Mouse (Mus musculus): Measurements from ENCODE around the gene Tmed9. TPM values are rescaled to one million over a fixed set of nuclear protein-coding genes. Genes with fewer than 3 reads are reported as not detected.
"Not testable (repeated sequence)": the region's sequence is repeated elsewhere in the genome, so short reads cannot be mapped to it uniquely, and the experiment has no call there.

Gene Tmed9
- total RNA-seq, 2 experiments from 2014 or later: 61.4 to 63.3 TPM

GRCm38 (mm10) chr13:55600657-55601056, 27.1 kb downstream of the Tmed9 start:
- DNase-seq: no peak
- intact Hi-C loops (cut with DNase I): loop anchor here (5.0 kb wide), 1 partner anchor 127 kb away; the partner anchor contains the start of gene Pcbd2

DNA sequence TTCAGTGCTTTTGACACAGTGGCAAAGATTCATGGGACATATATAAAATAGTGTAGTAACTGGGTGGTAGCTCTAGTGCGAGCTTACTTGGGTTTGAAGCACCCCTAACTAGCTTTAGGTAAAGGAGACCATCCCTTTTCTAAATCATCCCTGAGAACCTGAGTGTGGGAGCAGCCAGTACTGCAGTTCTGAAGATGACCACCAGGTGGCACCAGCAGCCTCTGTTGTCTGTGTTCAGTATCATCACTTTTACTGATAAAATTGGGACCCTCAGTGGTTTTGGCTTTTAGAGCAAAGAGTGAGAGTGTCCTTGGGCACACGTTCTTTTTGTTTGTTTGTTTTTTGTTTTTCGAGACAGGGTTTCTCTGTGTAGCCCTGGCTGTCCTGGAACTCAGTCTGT, 28.1 kb downstream of the Tmed9 start:
- intact Hi-C loops (cut with DNase I): loop anchor here (5.0 kb wide), 1 partner anchor 126 kb away; the partner anchor contains the start of gene Pcbd2
- peak; percentile 73 to 75 for DNase-seq

GRCm38 (mm10) chr13:55604606-55605005, 31.1 kb downstream of the Tmed9 start:
- intact Hi-C loops (cut with DNase I): loop anchor here (2.0 to 5.0 kb wide), 2 partner anchors 36 to 123 kb away; partner anchors contain the start of gene Pcbd2
- no peak for DNase-seq

DNA sequence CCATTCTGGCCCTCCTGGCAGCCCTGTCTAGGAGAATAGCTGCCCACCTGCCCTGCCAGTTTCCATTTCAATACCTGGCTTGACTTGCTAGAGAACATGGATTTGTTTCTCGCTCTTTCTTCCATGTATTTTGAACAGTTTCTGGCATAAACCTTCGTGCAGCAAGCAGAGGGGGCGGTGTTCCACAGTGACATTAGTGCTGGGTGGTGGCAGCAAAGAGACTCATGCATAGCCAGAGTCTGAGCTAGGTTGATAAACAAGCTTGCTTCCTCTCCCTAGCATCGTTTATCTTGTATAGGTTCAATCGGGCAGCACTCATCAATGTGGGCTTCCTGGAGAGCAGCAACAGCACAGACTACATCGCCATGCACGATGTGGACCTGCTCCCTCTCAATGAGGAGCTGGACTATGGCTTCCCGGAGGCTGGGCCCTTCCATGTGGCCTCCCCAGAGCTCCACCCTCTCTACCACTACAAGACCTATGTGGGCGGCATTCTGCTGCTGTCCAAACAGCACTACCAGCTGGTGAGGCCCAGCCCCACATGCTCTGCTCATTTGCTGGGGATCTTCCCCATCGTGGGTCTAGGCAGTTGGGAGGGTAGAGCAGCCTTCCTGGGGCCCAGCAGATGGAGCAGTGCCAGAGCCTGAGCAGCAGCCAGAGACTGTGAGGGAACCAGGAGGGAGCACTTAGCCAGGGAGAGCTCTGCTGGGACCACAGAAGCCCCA, 33.5 kb downstream of the Tmed9 start:
- intact Hi-C loops (cut with DNase I): no loop called here
- DNase-seq: no peak

DNA sequence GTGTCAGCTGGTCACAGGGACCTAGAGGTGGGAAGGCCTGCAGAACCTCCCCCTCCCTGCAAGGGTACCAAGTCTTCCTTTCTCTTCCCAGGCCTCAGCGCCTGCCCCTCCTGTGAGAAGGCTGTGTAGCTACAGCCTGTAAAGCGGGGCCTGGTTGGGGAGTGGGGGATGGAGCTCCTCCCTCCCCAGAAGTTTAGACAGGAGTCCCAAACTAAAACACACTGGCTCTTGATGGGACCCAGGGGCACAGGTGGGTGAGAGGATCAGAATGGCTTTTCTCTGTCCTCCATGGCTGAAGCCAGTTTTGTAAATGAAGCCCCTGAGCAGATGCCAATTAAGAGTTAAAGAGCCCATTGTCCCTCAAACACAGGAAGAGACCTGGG, 34.1 kb downstream of the Tmed9 start:
- DNase-seq: no peak
- intact Hi-C loops (cut with DNase I): no loop called here

DNA sequence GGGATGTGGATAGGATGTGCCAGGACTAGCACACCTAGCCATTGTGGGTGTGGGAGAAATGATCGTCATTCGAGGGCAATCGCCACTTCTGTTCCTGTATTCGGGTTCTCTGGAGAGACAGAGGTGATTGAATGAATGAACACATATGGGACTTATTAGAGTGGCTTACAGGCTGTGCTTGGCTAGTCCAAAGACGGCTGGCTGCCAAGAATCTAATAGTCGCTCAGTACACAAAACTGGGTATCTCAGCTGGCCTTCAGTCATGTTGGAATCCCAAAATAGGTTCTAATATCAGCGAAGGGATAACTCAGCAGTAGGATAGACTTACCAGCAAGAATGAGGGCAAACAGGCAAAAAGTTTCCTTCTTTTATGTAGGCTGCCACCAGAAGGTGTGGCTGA, 38.5 kb downstream of the Tmed9 start:
- intact Hi-C loops (cut with DNase I): no loop called here
- no peak for DNase-seq

DNA sequence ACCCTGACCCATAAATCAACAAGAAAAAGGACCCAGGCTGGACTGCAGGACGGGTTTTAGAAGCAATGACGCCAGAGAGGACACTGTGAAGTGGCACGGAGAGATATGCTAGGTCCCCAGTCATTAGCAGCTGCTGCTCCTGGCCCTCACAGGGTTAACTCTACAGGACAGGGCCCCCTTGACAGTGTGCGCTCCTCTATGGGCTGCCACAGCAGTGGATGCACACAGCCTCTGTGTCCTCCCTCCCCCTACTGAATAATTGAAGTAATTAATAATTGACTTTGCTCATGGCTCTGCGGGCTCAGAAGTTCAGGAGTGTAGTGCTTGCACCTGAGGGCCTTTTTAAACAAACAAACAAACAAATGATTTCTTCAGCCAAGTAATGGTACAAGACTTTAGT, 39.9 kb downstream of the Tmed9 start:
- no peak for DNase-seq
- intact Hi-C loops (cut with DNase I): no loop called here

GRCm38 (mm10) chr13:55619328-55619727, 45.8 kb downstream of the Tmed9 start:
- no peak for DNase-seq
- intact Hi-C loops (cut with DNase I): no loop called here

GRCm38 (mm10) chr13:55620275-55620674, 46.7 kb downstream of the Tmed9 start:
- no peak for DNase-seq
- intact Hi-C loops (cut with DNase I): no loop called here

DNA sequence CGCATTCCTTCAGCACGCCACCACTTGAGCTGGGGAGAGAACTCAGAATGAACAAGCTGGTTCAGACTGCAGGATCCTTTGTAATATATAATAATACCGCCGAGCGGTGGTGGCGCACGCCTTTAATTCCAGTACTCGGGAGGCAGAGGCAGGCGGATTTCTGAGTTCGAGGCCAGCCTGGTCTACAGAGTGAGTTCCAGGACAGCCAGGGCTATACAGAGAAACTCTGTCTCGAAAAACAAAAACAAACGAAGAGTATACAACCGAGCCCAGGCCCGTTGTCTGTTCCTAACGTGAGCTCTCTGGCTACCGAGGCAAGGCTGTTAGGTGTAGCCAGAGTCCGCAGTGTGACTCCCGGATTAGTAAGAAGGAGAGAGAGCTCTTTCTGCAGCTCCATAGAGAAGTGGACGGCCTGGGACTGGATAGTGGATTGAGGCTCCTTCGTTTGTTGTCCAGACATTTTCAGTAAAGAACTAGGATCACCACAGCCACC, 48.7 kb downstream of the Tmed9 start:
- intact Hi-C loops (cut with DNase I): not testable (repeated sequence)

DNA sequence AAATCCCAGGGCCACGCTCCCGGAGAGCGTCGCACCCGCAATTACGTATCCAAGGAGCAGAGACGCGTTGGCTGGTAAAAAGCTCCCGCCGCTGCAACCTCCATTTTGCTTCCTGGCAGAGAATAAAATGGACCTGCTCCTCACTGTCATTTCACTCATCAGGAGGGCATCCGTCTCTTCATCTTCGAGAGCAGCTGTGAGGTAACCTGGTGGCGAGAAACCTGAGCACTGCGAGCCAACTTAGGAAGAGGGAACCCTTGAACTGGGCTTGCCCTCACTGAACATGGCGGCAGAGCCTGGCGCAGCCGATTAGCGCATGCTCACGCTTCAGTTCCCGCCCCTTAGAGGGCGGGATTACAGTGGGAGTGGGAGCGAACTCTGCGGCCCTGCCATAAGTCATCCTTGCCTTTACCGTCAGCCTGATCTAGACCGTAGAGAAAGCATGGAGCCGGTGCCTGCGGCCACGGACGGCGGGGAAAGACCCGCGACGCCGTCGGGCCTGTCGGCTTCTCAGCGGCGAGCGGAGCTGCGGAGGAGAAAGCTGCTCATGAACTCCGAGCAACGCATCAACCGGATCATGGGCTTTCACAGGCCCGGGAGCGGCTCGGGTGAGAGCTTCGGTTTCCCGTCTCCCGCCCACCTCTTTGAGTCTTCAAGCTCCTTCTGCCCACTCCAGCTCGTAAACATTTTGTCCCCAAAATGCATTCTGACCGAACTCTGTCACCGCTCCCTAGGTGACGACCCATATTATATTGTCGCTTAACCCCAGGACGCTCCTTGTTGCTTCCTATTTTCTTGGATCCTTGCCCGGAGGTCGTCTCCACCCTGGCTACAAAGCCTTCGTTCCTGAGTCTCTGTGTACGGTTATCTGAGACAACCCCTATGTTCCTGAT, 49.4 kb downstream of the Tmed9 start, which contains the start of gene Caml:
Gene Caml, plus strand, starts transcription at position 357 of the 893 bp plus-strand sequence.
- intact Hi-C loops (cut with DNase I): no loop called here

More for the DNA sequence above, 48.7 kb downstream of the Tmed9 start:
- DNase-seq: not testable (repeated sequence)

DNA sequence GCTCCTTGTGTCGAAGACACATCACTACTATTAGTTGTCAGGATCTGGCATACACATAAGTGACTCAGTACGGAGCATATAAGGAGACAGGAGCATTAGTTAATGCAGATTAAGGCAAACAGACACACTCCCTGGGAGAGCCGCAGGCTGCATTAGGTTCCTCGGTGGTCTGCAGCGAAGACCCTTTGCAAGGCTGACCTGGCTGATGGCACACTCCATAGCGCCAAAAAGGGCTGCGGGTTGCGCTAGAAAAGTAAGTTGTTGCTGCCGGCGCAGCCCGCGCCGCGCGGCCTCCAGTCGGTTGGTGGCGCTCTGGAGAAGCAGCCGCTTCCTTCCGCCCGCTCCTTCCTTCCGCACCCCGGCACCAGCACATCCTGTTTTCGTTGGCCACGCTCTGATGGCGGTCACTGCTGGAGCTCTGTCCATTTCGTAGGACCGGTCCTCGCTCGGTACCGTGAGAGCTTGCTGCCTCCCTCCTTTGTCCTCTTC, 61.2 kb downstream of the Tmed9 start, which contains the start of gene Ddx46:
Gene Ddx46, plus strand, starts transcription at position 389 of the 489 bp plus-strand sequence.
- peak; percentile 83 to 86 for DNase-seq
- intact Hi-C loops (cut with DNase I): no loop called here

More for the DNA sequence above, 49.4 kb downstream of the Tmed9 start, which contains the start of gene Caml:
- peak; percentile 81 to 88 for DNase-seq

- intact Hi-C loops (cut with DNase I): no loop called here
- DNase-seq: no peak
Measured at GRCm38 (mm10) chr13:55635146-55635571, 61.6 kb downstream of the Tmed9 start.

- intact Hi-C loops (cut with DNase I): no loop called here
- no peak for DNase-seq
Measured at GRCm38 (mm10) chr13:55636185-55636983, 62.9 kb downstream of the Tmed9 start.

DNA sequence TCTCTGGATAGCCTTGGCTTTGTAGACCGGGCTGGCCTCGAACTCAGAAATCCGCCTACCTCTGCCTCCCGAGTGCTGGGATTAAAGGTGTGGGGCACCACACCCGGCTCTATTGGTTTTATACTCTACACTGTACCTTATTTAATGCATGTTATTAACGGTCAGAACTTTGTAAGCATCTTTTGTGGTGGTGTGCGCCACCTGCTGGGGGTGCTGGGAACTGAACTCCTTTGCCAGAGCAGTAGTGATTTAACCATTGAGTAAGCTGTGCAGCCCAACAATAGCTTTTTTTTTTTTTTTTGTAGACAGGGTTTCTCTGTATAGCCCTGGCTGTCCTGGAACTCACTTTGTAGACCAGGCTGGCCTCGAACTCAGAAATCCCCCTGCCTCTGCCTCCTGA, 66.9 kb downstream of the Tmed9 start:
- peak; percentile 69 to 74 for DNase-seq
- intact Hi-C loops (cut with DNase I): loop anchor here (2.0 kb wide), 1 partner anchor 36 kb away; no protein-coding TSS in a partner anchor

DNA sequence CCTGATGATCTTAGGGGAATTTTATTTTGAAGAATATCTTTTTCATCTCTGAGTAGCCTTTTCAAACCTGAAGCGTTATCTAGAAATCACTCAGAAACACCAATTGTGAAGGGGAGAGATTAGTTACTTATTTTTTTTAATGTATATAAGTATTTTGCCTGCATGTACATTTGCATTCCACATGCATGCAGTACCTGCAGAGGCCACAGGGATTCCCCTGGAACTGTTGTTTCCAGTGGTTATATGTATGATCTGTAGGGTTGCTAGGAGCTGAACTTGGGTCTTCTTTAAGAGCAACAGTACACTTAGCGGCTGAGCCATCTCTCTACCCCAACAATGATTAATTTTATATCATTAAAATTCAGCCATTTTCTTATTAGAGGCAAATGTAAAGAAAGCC, 71.0 kb downstream of the Tmed9 start:
- no peak for DNase-seq
- intact Hi-C loops (cut with DNase I): no loop called here

All from gastrocnemius, postnatal 36 days (tissue).